Mouse (Mus musculus) kidney, adult 2 months (tissue): Measurements from ENCODE around the gene Hist2h2ac.
"Not testable (repeated sequence)": the region's sequence is repeated elsewhere in the genome, so short reads cannot be mapped to it uniquely, and the experiment has no call there.

Source experiments
- CTCF ChIP-seq: fragments of 200-500 bp; conservative IDR thresholded peaks from 2 replicates; pipeline ENCODE4 v1.5.1; 2011; ENCODE audit warnings: low read depth, mild to moderate bottlenecking, control low read depth, low read length, moderate library complexity, mixed read lengths; ENCODE audit not compliant: insufficient read depth, insufficient read length
- POLR2A ChIP-seq: fragments of 200-500 bp; IDR thresholded peaks from one replicate; pipeline ENCODE4 v1.6.1; 2011; ENCODE audit warnings: low read depth, low read length, control low read depth

DNA sequence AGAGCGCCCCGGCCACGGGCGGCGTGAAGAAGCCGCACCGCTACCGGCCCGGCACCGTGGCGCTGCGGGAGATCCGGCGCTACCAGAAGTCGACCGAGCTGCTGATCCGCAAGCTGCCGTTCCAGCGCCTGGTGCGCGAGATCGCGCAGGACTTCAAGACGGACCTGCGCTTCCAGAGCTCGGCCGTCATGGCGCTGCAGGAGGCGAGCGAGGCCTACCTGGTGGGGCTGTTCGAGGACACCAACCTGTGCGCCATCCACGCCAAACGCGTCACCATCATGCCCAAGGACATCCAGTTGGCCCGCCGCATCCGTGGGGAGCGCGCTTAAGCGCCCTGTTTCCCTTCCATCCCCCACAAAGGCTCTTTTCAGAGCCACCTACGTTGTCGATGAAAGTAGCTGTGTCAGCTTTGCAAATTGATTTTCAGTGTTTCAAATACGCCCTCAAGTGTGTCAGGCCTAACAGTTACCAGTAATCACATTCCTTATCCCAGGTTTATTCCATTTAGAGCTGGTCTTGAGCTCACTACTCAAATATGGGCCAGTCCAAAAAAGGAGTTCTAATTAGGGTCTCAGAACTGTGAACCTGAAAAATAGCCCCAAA is 48.2 kb upstream of the Hist2h2ac start:
- not testable (repeated sequence) for TF ChIP-seq POLR2A, CTCF
